Mouse (Mus musculus) gastrocnemius, postnatal 10 days (tissue): ENCODE data around the gene 1700020L24Rik. TPM values are rescaled to one million over a fixed set of nuclear protein-coding genes. Genes with fewer than 3 reads are reported as not detected.
A peak's percentile ranks its signal among the peaks of the same experiment; 100 is the strongest.

ENCODE experiments used
- DNase-seq: peaks from one replicate; pipeline ENCODE4 v3.0.0; 2021; ENCODE audit warnings: mixed read lengths
- long read RNA-seq, 2 experiments: library from polyadenylated mRNA; stranded (forward); transcript quantifications; one replicate each; pipeline ENCODE4 v2.0.0; 2021
- total RNA-seq, 2 experiments: library from RNA; stranded (reverse); gene quantifications; 2 replicates each; pipeline ENCODE4 v1.2.3; 2021

The 1700020L24Rik gene
- under 1 TPM in 1 of 2 experiments, not detected in 1; 0.29 TPM for total RNA-seq
- long read RNA-seq, experiment 1, result 0 reads
- long read RNA-seq, experiment 2, result 0 reads

- no peak for DNase-seq
Measured at GRCm38 (mm10) chr11:83437377-83437776, at the start of gene 1700020L24Rik. Gene 1700020L24Rik (plus strand): TSS chr11:83437677.

GRCm38 (mm10) chr11:83393062-83393461, 44.4 kb upstream of the 1700020L24Rik start:
- no peak for DNase-seq

DNA sequence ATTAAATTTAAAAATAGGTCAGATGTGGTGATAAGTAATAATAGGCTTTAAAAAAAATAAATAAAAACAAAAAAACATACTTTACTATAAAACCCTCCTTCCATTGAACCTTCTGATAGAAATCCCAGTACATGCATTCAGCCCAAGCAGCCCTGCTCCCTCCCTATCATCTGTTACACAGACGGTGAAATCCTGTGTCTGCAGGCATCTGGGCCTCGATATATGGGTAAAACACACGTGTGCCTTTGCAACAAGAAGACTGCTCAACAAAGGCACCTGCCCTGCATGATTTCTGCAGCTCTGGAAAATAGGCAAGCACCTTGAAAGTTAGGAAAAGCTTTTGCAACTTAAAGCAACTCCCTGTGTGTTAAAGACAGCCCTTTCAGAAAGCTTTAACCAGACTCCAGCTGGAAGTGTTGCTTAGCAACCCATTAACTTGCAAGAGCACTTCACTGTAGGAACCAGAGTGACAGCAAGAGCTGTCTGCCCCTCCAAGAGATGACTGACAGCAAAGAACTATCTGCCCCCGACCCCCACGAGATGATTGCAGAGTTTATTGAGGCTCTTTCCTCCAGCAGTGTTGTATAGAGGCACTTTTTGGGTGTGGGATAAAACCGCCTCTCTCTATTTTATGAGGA, 42.6 kb upstream of the 1700020L24Rik start:
- DNase-seq, result no peak

- DNase-seq, result no peak
Measured at GRCm38 (mm10) chr11:83397626-83398025, 39.9 kb upstream of the 1700020L24Rik start.

DNA sequence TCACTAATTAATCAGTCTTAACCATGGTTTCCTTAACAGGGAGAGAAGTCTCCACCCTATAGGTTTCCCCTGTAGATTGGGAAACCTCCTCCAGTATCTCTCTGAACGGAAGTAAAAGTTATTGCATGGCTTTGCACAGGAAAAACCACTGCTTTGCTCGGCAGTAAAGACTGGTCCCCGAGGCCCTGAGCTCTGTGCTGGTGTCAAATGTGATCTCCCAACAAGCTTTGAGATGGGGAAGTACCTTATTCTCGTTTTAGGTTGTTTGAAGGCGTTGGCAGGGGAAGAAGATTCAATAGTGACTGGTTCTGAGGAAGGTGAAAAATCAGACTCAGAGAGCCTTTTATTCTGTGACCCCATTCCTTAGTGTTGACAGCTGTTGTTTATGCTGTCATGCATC, 38.8 kb upstream of the 1700020L24Rik start:
- DNase-seq, result no peak

GRCm38 (mm10) chr11:83403787-83404186, 33.7 kb upstream of the 1700020L24Rik start:
- no peak for DNase-seq

DNA sequence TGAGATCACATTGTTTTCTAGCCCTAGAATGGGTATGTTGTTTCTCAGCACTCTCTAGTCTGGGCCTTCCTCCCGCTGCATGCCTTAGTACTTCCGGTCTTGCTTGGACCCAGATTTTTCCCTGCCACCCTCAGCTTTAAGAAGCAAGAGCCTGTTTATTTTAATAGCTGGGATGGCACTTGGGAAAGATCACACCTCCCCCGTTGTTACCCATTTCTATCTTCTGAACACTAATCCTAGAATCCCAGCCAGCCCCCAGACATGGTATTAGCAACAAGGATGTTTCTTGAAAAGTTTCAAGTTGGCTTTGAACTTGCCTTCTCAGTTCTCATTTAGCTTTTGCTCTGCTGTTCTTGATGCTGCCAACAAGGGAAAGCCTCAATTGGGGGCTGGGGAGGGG, 31.1 kb upstream of the 1700020L24Rik start:
- no peak for DNase-seq

DNA sequence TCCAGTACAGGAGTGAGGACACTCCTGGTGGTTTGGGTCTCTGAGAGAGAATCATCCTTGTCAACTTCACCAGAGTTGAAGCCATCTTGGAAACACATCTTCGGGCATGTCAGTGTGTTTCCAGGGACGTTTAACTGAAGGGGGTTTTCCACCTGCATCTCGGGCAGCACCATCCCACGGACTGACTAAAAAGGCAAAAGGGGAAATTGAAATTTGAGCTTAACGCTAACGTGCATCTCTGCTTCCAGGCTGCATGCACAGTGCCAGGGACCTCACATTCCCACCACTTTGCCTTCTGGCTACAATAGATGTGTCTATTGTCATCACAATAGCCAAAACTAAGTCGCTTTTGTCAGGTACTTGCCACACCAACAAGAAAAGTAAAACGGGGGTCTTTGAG, 29.2 kb upstream of the 1700020L24Rik start:
- DNase-seq, result no peak

DNA sequence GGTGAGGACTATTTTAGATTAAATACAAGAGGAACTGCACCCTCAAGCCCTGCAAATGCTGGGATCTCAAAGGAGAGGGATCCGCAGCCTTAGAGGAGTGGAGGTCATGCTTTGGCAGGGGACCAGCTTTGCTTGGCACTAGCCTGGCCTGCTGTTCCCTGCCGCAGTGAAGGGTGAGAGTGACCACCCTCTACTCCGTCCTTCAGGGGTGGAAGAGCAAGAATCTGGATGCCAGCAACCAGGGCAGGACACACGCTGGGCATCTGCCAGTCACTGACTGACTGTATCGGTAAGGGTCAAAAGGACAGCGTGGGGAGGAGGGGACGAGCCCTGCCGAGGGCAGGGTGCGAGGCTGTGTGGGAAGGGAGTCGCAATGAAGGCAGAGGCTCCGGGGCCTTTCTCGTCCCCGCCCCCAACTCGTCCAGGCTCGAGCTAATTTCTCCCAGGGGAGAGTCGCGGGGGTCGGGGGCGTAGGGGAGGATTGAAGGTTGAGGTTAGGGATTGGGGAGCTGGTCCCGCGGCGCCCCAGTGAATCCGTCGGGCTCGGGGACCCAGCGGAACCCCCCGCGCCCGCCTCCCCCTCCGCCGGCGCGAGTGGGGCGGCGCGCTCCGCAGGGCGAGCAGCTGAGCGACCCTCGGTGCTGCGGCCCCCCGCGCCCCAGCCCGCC, 28.3 kb upstream of the 1700020L24Rik start, which contains the start of gene Rasl10b:
TSS of gene Rasl10b (plus strand) at position 51 of the 668 bp plus-strand sequence.
- DNase-seq, result peak; percentile 38

GRCm38 (mm10) chr11:83409792-83410291, 27.6 kb upstream of the 1700020L24Rik start:
- DNase-seq, result no peak

- no peak for DNase-seq
Measured at GRCm38 (mm10) chr11:83410510-83410909, 27.0 kb upstream of the 1700020L24Rik start.

DNA sequence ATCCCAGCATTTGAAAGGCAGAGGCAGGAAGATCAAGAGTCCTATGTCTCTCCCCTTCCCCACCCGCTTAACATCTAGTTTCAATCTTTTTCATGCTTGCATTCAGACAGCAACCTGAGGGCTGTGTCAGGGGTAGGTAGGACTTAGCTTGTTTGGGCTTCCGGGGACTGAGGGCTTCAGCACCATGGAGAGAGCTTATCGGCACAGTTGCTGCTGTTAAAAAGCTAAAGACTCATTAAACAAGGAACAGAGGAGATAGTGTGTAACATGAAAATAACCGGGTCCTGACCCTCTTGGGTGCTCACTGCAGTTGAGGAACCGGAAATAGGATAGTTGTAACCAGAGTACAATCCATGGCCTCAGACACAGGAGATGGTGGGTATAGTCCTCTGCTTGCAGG, 20.4 kb upstream of the 1700020L24Rik start:
- DNase-seq, result peak; percentile 51

DNA sequence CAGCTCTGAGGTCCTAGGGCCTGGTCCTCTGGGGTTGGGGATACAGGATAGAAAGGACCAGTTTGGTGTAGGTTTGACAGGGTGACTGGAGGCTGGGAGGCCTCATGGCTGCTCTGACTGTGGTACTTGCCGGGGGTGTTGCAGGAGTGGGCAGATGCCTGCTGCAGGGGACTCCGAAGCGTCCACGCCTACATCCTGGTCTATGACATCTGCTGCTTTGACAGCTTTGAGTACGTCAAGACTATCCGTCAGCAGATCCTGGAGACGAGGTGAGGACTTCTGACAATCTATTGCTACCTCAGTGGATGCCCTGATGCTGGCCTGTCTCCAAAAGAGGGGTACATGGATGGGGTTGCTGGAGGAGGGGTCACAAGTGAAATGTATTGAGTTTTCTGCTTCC, 19.8 kb upstream of the 1700020L24Rik start:
- DNase-seq, result no peak

DNA sequence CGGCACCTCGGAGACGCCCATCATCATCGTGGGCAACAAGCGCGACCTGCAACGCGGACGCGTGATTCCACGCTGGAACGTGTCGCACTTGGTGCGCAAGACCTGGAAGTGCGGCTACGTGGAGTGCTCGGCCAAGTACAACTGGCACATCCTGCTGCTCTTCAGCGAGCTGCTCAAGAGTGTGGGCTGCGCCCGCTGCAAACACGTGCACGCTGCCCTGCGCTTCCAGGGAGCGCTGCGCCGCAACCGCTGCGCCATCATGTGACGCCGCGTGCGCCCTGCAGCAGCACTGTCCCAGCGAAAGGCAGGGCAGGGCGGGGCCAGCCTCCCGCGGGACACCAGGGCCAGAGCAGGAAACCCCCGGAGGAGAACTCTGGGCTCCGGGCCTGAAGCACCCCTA, 18.9 kb upstream of the 1700020L24Rik start:
- no peak for DNase-seq

- DNase-seq, result no peak
Measured at GRCm38 (mm10) chr11:83420338-83420737, 17.1 kb upstream of the 1700020L24Rik start.

DNA sequence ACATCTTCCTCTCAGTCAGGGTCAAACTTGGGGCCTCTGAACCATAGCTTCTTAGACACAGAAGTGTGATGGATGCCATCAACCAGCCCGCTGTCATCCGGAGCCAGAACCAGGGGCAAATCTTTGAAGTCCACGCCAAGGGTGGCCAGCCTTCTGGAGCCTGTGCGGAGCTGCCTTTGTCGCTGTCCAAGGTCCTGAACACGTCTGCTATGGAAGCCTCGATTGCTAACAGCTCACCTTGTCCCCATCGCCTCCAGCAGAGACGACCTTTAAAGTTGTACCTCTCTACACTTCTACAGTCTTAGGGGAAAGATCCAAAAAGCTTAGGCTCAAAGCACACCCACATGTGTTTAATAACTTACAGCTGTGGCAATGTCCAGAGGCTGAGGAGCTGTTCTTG, 16.2 kb upstream of the 1700020L24Rik start:
- peak; percentile 84 for DNase-seq

- DNase-seq, result peak; percentile 71
Measured at GRCm38 (mm10) chr11:83424681-83425080, 12.8 kb upstream of the 1700020L24Rik start.

DNA sequence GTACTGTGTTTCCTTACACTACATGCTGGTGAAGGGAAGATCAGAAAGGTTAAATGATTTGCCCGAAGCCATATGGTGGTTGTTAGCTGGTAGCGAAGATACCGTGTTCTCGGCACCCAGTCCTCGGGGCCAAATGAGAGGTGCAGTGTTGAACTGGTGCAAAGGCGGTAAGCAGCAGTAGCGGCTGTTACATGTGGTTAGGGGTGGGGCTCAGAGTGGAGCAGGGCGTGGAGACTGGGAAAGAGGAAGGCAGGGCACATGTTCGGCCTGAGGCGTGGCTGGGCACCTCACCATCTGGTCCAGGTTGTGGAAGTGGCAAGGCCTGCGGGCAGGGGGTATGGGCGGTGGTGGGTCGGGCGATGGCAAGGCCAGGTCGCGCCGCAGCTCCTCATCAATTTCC, 10.5 kb upstream of the 1700020L24Rik start:
- no peak for DNase-seq

DNA sequence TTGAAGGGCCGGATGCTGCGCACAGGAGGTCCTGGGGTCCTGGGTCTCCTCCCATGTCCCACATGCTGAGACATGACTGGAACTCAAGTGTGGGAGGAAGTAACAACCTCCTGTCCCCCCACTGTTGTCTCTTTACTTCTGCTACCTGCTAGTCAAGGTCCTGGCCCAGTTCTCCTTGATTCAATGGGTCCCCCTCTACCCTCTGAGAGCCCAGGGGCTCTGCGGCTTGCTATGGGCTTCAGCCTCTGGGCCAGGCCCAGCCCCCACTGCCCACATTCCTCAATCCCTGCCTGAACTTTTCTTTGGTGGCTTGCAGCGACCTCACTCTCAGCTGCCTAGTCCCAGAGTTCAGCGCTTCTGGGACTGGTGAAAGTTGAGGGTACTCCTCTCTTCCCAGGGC, 8.1 kb upstream of the 1700020L24Rik start, which contains the start of gene Gas2l2:
TSS of gene Gas2l2 (minus strand) at position 101 of the 400 bp plus-strand sequence.
- no peak for DNase-seq

- DNase-seq, result no peak
Measured at GRCm38 (mm10) chr11:83432533-83432932, 4.9 kb upstream of the 1700020L24Rik start.

DNA sequence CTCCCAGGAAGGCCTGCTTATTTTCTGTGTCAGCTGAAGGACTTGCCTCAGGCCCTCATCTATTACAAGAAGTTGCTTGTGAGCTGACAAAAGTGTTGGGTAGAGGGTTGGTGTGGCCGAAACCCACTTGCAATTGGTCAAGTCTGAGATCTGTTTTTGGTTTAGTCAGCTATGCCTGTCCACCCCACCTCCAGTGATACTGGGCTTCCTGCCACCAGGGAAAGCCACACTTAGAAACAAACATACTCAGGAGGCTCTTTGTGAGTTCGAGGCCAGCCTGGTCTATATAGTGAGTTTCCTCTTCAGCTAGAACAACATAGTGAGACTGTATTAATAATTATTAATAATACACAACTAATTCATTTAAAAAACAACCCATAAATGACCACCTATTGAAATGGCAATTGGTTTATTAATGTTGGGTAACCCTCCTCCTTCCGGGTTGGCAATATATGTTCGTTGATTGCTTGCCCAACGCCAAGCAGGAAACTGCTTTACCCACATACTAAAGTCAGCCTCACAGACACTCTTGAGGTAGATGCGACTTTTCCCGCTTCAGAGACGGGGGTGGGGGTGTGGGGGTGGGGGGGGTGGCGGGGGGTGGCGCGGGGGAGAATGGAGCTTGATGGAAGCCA, 2.1 kb downstream of the 1700020L24Rik start:
- DNase-seq, result no peak

DNA sequence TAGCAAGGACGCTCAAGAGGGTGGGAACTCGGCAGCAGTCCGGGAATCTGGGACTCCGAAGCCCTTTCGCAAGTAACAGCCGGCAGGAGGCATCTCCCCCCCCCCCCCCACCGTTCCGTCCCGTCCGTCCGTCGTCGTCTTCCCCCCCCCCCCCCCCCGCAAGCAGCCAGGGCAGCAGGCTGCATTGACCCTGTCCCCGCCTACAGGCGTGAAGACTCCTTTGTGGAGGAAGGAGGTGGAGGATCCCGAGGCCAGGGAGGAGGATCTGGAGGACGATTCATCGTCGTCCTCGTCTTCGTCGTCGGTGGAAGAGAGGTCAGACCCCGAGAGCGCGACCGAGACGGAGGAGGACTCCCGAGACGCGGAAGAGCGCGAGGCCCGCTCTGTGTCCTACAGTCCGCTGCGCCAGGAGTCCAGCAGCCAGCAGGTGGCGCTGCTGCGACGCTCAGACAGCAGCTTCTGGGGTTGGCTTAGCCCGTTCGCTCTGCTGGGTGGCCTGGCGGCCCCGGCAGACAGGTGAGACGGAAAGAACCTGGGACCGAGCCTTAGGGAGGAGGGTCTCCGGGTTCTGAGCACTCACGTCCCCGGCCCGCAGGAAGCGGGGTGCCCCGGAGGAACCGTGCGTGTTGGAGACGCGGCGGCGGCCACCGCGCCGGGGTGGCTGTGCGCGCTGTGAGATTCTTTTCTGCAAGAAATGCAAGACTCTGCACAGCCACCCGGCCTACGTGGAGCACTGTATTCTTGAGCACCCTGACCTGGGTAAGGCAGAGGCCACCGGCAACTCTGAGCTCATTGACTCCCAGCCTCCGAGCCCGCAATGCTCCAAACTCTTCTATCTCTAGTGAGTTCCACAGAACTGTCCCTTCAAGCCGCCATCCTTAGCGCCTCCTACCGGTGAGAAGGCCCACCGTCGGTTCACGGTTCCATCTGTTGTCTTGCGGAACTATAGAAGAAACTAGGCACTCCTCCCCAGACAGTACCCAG, 2.9 kb downstream of the 1700020L24Rik start:
- peak; percentile 86 for DNase-seq
